Mouse (Mus musculus): ENCODE data around the gene Chchd3. TPM values are rescaled to one million over a fixed set of nuclear protein-coding genes. Genes with fewer than 3 reads are reported as not detected.

Gene Chchd3
- polyA plus RNA-seq, 1 experiment = 68.9 TPM

- no peak for DNase-seq
- no peak overlapping the region for H3K27ac ChIP-seq (ENCODE audit: control insufficient read depth, insufficient read depth, low read length)
- H3K27me3 ChIP-seq (ENCODE audit: control insufficient read depth, insufficient read depth, low read length) = no peaks in the 10 kb centered on the region
- H3K36me3 ChIP-seq (ENCODE audit: control insufficient read depth, insufficient read depth, low read length) = no peaks in the 10 kb centered on the region
- WGBS = 89% methylated on average over 2 of the region's 2 CpGs
- H3K4me3 ChIP-seq (ENCODE audit: control insufficient read depth, insufficient read depth, low read length) = no peak overlapping the region
- H3K4me1 ChIP-seq (replicated peaks; ENCODE audit: control insufficient read depth, insufficient read depth, low read length) = no peaks in the 10 kb centered on the region
- TF ChIP-seq POLR2A (IDR thresholded peaks at IDR 0.05; ENCODE audit: control insufficient read depth, extremely low read depth, insufficient read depth, low read length, poor library complexity) (no peak), CTCF (IDR thresholded peaks at IDR 0.05; ENCODE audit: borderline replicate concordance, control insufficient read depth, extremely low read depth, insufficient read depth, low read length, poor library complexity) (no peak)
These were observed 28.4 kb downstream of the Chchd3 start for GRCm38 (mm10) chr6:33031631-33032030.

GRCm38 (mm10) chr6:33028296-33028695 is 31.8 kb downstream of the Chchd3 start:
- WGBS = 98% methylated on average over 6 of the region's 6 CpGs
- Histone ChIP-seq H3K36me3 (ENCODE audit: control insufficient read depth, insufficient read depth, low read length) (no peaks in the 10 kb centered on the region), H3K4me1 (replicated peaks; ENCODE audit: control insufficient read depth, insufficient read depth, low read length) (no peaks in the 10 kb centered on the region), H3K27ac (ENCODE audit: control insufficient read depth, insufficient read depth, low read length) (no peak overlapping the region), H3K4me3 (ENCODE audit: control insufficient read depth, insufficient read depth, low read length) (no peak overlapping the region), H3K27me3 (ENCODE audit: control insufficient read depth, insufficient read depth, low read length) (no peaks in the 10 kb centered on the region)
- no peak for DNase-seq
- TF ChIP-seq CTCF (IDR thresholded peaks at IDR 0.05; ENCODE audit: borderline replicate concordance, control insufficient read depth, extremely low read depth, insufficient read depth, low read length, poor library complexity) = no peak
- TF ChIP-seq POLR2A (IDR thresholded peaks at IDR 0.05; ENCODE audit: control insufficient read depth, extremely low read depth, insufficient read depth, low read length, poor library complexity) = no peak

- TF ChIP-seq CTCF (IDR thresholded peaks at IDR 0.05; ENCODE audit: borderline replicate concordance, control insufficient read depth, extremely low read depth, insufficient read depth, low read length, poor library complexity) = no peak
- no peak for TF ChIP-seq POLR2A (IDR thresholded peaks at IDR 0.05; ENCODE audit: control insufficient read depth, extremely low read depth, insufficient read depth, low read length, poor library complexity)
- no peak overlapping the region for H3K27ac ChIP-seq (ENCODE audit: control insufficient read depth, insufficient read depth, low read length)
- no peak overlapping the region for H3K4me3 ChIP-seq (ENCODE audit: control insufficient read depth, insufficient read depth, low read length)
- no peak for DNase-seq
- 97% methylated on average over 2 of the region's 2 CpGs for WGBS
- no peaks in the 10 kb centered on the region for H3K27me3 ChIP-seq (ENCODE audit: control insufficient read depth, insufficient read depth, low read length)
- no peaks in the 10 kb centered on the region for H3K36me3 ChIP-seq (ENCODE audit: control insufficient read depth, insufficient read depth, low read length)
- H3K4me1 ChIP-seq (replicated peaks; ENCODE audit: control insufficient read depth, insufficient read depth, low read length) = no peaks in the 10 kb centered on the region; the same call in 1 of the 2 replicates
These were observed 35.0 kb downstream of the Chchd3 start for GRCm38 (mm10) chr6:33025041-33025440.

- DNase-seq = no peak
- Histone ChIP-seq H3K27ac (ENCODE audit: control insufficient read depth, insufficient read depth, low read length) (no peak overlapping the region), H3K4me1 (replicated peaks; ENCODE audit: control insufficient read depth, insufficient read depth, low read length) (no peaks in the 10 kb centered on the region), H3K36me3 (ENCODE audit: control insufficient read depth, insufficient read depth, low read length) (peaks cover 5% of the 10 kb centered on the region; the same call in 1 of the 2 replicates), H3K4me3 (ENCODE audit: control insufficient read depth, insufficient read depth, low read length) (no peak overlapping the region), H3K27me3 (ENCODE audit: control insufficient read depth, insufficient read depth, low read length) (no peaks in the 10 kb centered on the region)
- no peak for TF ChIP-seq POLR2A (IDR thresholded peaks at IDR 0.05; ENCODE audit: control insufficient read depth, extremely low read depth, insufficient read depth, low read length, poor library complexity)
- TF ChIP-seq CTCF (IDR thresholded peaks at IDR 0.05; ENCODE audit: borderline replicate concordance, control insufficient read depth, extremely low read depth, insufficient read depth, low read length, poor library complexity) = no peak
- 88% methylated on average over 3 of the region's 3 CpGs for WGBS
These were observed 55.5 kb downstream of the Chchd3 start for GRCm38 (mm10) chr6:33004607-33005006.

GRCm38 (mm10) chr6:33002988-33003387 is 57.1 kb downstream of the Chchd3 start:
- H3K36me3 ChIP-seq (ENCODE audit: control insufficient read depth, insufficient read depth, low read length) = peaks cover 5% of the 10 kb centered on the region; the same call in 1 of the 2 replicates
- DNase-seq = no peak
- no peaks in the 10 kb centered on the region for H3K27me3 ChIP-seq (ENCODE audit: control insufficient read depth, insufficient read depth, low read length)
- no peaks in the 10 kb centered on the region for H3K4me1 ChIP-seq (replicated peaks; ENCODE audit: control insufficient read depth, insufficient read depth, low read length)
- no peak overlapping the region for H3K27ac ChIP-seq (ENCODE audit: control insufficient read depth, insufficient read depth, low read length)
- no peak for TF ChIP-seq POLR2A (IDR thresholded peaks at IDR 0.05; ENCODE audit: control insufficient read depth, extremely low read depth, insufficient read depth, low read length, poor library complexity)
- TF ChIP-seq CTCF (IDR thresholded peaks at IDR 0.05; ENCODE audit: borderline replicate concordance, control insufficient read depth, extremely low read depth, insufficient read depth, low read length, poor library complexity) = no peak
- WGBS = 93% methylated on average over 1 of the region's 1 CpGs
- H3K4me3 ChIP-seq (ENCODE audit: control insufficient read depth, insufficient read depth, low read length) = no peak overlapping the region

- WGBS = 98% methylated on average over 15 of the region's 15 CpGs
- DNase-seq = no peak
These were observed 58.8 kb downstream of the Chchd3 start for GRCm38 (mm10) chr6:33001271-33001670.

GRCm38 (mm10) chr6:32996597-32996996 is 63.5 kb downstream of the Chchd3 start:
- H3K4me3 ChIP-seq (ENCODE audit: control insufficient read depth, insufficient read depth, low read length) = no peak overlapping the region
- H3K27ac ChIP-seq (ENCODE audit: control insufficient read depth, insufficient read depth, low read length) = no peak overlapping the region
- no peak for DNase-seq

More at GRCm38 (mm10) chr6:33001271-33001670, 58.8 kb downstream of the Chchd3 start:
- no peaks in the 10 kb centered on the region for H3K36me3 ChIP-seq (ENCODE audit: control insufficient read depth, insufficient read depth, low read length)
- no peaks in the 10 kb centered on the region for H3K27me3 ChIP-seq (ENCODE audit: control insufficient read depth, insufficient read depth, low read length)
- no peak overlapping the region for H3K27ac ChIP-seq (ENCODE audit: control insufficient read depth, insufficient read depth, low read length)
- H3K4me1 ChIP-seq (replicated peaks; ENCODE audit: control insufficient read depth, insufficient read depth, low read length) = 0 out of 2 replicates have a peak, but pooled peaks cover 3% of the 10 kb centered on the region
- H3K4me3 ChIP-seq (ENCODE audit: control insufficient read depth, insufficient read depth, low read length) = no peak overlapping the region
- TF ChIP-seq POLR2A (IDR thresholded peaks at IDR 0.05; ENCODE audit: control insufficient read depth, extremely low read depth, insufficient read depth, low read length, poor library complexity) (no peak), CTCF (IDR thresholded peaks at IDR 0.05; ENCODE audit: borderline replicate concordance, control insufficient read depth, extremely low read depth, insufficient read depth, low read length, poor library complexity) (no peak)

More at GRCm38 (mm10) chr6:32996597-32996996, 63.5 kb downstream of the Chchd3 start:
- Histone ChIP-seq H3K27me3 (ENCODE audit: control insufficient read depth, insufficient read depth, low read length) (no peaks in the 10 kb centered on the region), H3K36me3 (ENCODE audit: control insufficient read depth, insufficient read depth, low read length) (no peaks in the 10 kb centered on the region), H3K4me1 (replicated peaks; ENCODE audit: control insufficient read depth, insufficient read depth, low read length) (0 out of 2 replicates have a peak, but pooled peaks cover 3% of the 10 kb centered on the region)
- 100% methylated on average over 1 of the region's 1 CpGs for WGBS
- TF ChIP-seq CTCF (IDR thresholded peaks at IDR 0.05; ENCODE audit: borderline replicate concordance, control insufficient read depth, extremely low read depth, insufficient read depth, low read length, poor library complexity) (no peak), POLR2A (IDR thresholded peaks at IDR 0.05; ENCODE audit: control insufficient read depth, extremely low read depth, insufficient read depth, low read length, poor library complexity) (no peak)

Measured in thymus, adult 2 months (tissue).